Mouse (Mus musculus): ENCODE data around the gene Sdk1.

DNA sequence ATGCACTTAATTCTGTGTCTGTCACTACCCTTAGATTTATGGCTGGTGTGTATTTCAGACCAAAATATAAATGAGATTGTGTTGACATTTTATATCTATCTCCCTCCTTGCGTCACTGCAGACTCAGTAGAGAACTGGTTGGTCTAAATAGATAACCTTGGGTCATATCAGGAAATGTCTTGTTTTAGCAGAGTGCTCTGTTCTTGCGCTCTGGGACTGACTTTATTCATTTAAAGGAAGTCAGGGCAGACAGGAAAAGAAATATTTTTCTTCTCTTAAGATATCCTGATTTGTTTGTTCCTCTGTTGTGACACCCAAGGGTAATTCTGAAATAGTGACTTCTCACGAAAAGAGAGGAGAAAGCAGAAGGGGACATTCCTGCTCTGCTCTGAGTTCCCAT is 669.2 kb downstream of the Sdk1 start:
- TF ChIP-seq CHD2 (IDR thresholded peaks at IDR 0.05; ENCODE audit: low read depth, low read length), result no peak
- TF ChIP-seq ZC3H11A (IDR thresholded peaks at IDR 0.05; ENCODE audit: borderline replicate concordance, low read depth, low read length), result no peak
- no peak for TF ChIP-seq ZNF384 (IDR thresholded peaks at IDR 0.05; ENCODE audit: low read depth, low read length)
- no peak for TF ChIP-seq HCFC1 (IDR thresholded peaks at IDR 0.05; ENCODE audit: borderline replicate concordance, insufficient read depth, low read length)
